Mouse (Mus musculus): ENCODE measurements around the gene Psg19.

- TF ChIP-seq POLR2A (IDR thresholded peaks at IDR 0.05; ENCODE audit: borderline replicate concordance, insufficient read depth, low read length) (no peak), CTCF (IDR thresholded peaks at IDR 0.05; ENCODE audit: borderline replicate concordance, insufficient read depth, low read depth, low read length) (no peak)
Observed at GRCm38 (mm10) chr7:18821507-18821906, 23.2 kb upstream of the Psg19 start, which contains the start of gene Psg17.
